Mouse (Mus musculus): ENCODE results near the gene Olfm2.

DNA sequence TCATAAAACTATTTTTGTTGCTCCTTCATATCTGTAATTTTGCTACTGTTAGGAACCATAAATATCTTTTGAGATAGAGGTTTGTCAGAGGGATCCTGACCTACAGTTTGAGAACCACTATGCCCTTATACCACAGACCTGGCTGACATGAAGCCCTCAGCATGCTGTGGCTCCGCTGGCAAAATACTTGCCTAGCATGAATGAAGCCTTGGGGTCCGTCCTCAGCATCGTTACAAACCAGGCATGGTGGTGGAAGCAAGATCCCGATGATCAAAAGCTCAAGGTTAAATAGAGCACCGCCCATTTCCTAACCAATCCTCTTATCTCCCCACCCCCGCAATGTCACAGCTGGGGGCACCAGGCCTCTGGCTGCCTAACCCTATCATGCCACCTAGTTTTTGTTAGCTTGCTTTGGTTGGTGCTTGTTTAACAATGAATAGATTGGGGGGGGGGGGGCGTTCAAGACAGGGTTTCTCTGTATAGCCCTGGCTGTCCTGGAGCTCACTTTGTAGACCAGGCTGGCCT lies 79.6 kb downstream of the Olfm2 start:
- no peak for TF ChIP-seq CTCF (IDR thresholded peaks at IDR 0.05; ENCODE audit: control insufficient read depth, insufficient read depth, low read length)
- no peak for TF ChIP-seq POLR2A (IDR thresholded peaks at IDR 0.05; ENCODE audit: borderline replicate concordance, control insufficient read depth, low read depth, low read length)

Measured in bone marrow, adult 2 months (tissue).